Mouse (Mus musculus) liver, embryonic 11.5 days (tissue): ENCODE results near the gene Tac4. TPM values are rescaled to one million over a fixed set of nuclear protein-coding genes. Genes with fewer than 3 reads are reported as not detected.

Experiments
- ATAC-seq: fragments of 200-750 bp; cut with Nextera tagmentation; replicated peaks from 2 replicates; pipeline ENCODE4 v1.8.0; 2017; ENCODE audit warnings: moderate number of reproducible peaks, mild to moderate bottlenecking, moderate TSS enrichment, moderate library complexity; ENCODE audit not compliant: low FRiP score
- DNase-seq: peaks from one replicate; pipeline ENCODE4 v3.0.0-alpha.2; 2017; ENCODE audit warnings: low spot score
- H3K27ac ChIP-seq: fragments of 300-500 bp; sonication (generic); 2 replicates; pipeline ENCODE4 v1.5.1; 2014; ENCODE audit warnings: mild to moderate bottlenecking, low read depth, low read length, control low read depth
- H3K27me3 ChIP-seq: fragments of 300-500 bp; sonication (generic); replicated peaks from 2 replicates; pipeline ENCODE4 v1.6.1; 2014; ENCODE audit warnings: low read length, mixed read lengths; ENCODE audit not compliant: control insufficient read depth, insufficient read depth
- H3K36me3 ChIP-seq: fragments of 300-500 bp; sonication (generic); 2 replicates; pipeline ENCODE4 v1.6.1; 2014; ENCODE audit warnings: mild to moderate bottlenecking, low read length, moderate library complexity, mixed read lengths; ENCODE audit not compliant: control insufficient read depth, insufficient read depth
- H3K4me1 ChIP-seq: fragments of 300-500 bp; sonication (generic); replicated peaks from 2 replicates; pipeline ENCODE4 v1.6.1; 2014; ENCODE audit warnings: low read length, mixed read lengths; ENCODE audit not compliant: control insufficient read depth, insufficient read depth
- H3K4me2 ChIP-seq: fragments of 300-500 bp; sonication (generic); 2 replicates; pipeline ENCODE4 v1.6.1; 2014; ENCODE audit warnings: mild to moderate bottlenecking, control low read depth, moderate library complexity
- H3K4me3 ChIP-seq: fragments of 300-500 bp; sonication (generic); 2 replicates; pipeline ENCODE4 v1.5.1; 2014; ENCODE audit warnings: low read depth, low read length, control low read depth
- H3K9ac ChIP-seq: fragments of 300-500 bp; sonication (generic); 2 replicates; pipeline ENCODE4 v1.6.1; 2014; ENCODE audit warnings: low read depth, low read length, control low read depth
- H3K9me3 ChIP-seq: fragments of 300-500 bp; sonication (generic); 2 replicates; pipeline ENCODE4 v1.6.1; 2016; ENCODE audit warnings: low read length, inconsistent platforms, mixed read lengths; ENCODE audit not compliant: control insufficient read depth
- WGBS: fragments of 180-500 bp; shearing (Covaris S2); extraction: QIAGEN DNeasy Blood & Tissue Kit; methylation state at CpG from one replicate; pipeline ENCODE4 v1.1.7; 2014; 5-methylcytosine and 5-hydroxymethylcytosine counted together
- polyA plus RNA-seq: library from polyadenylated mRNA; unstranded; fragments of >200 nt; fragmentation: Nextera tagmentation; extraction: Ambion mirVana; gene quantifications from 2 replicates; pipeline ENCODE4 v1.2.1, GENCODE M21; 2014

Gene Tac4
- polyA plus RNA-seq, 1 experiment from 2014 or later, result not detected

DNA sequence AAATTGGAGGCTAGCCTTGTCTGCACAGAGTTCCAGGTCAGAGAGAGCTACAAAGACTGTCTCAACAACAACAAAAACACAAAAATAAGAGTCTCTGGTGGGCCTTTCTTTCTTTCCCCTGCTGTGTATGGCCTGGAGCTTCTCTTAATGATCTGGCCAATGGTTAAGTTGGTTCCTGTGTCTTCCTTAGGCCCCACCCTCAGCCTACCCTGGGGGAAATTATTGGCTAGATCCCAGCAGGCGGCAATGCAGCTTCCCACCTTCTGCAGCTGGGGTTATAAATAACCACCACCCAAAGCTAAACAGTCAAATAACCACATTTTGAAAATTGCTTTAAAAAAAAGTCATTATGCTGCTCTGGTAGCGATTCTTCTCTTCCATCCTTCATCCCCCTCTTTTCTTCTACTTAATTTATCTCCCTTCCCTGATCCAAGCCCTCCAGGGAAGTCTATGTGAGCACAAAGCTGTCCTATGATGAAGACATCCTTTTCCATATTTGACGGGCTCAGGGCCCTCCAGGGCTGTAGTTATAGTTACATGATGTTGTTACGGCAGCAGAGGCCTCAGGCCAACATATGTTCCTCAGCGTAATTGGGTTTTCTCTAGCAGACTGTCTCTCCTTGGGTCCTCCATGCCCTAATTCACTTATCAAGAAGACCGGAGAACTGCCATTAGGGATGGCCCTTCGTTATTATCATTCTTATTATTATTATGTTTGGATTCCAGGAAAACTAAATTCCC is 54.1 kb downstream of the Tac4 start:
- no peak overlapping the region for H3K4me2 ChIP-seq
- H3K4me3 ChIP-seq, result no peak overlapping the region
- no peaks in the 10 kb centered on the region for H3K36me3 ChIP-seq
- no peaks in the 10 kb centered on the region for H3K9me3 ChIP-seq
- H3K27me3 ChIP-seq, result no peaks in the 10 kb centered on the region
- no peak overlapping the region for H3K27ac ChIP-seq
- ATAC-seq, result no peak
- peaks cover 21% of the 10 kb centered on the region for H3K4me1 ChIP-seq
- 80% methylated on average over 7 of the region's 7 CpGs for WGBS
- H3K9ac ChIP-seq, result no peak overlapping the region
- DNase-seq, result no peak

DNA sequence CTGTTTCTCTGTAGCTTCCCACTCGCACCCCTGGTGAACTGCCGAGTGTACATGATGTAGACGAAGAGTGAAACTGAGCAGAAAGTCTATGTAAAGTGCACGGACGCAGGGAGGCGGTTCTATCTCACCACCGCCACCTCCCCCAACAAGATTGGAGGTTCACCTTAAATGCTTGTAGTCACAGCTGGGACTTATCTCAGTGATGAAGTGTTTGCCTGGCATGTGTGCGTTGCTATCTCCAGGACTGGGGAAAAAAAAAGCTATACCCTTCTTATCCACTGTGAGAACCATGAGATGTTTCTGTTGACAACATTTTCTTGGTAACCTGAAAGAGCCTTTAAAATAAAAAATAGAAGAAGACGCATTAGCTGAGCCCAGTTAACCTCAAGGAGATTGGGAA is 56.8 kb downstream of the Tac4 start:
- Histone ChIP-seq H3K4me3 (no peak overlapping the region), H3K4me1 (peaks cover 11% of the 10 kb centered on the region), H3K4me2 (peak overlapping the region; percentile 11), H3K36me3 (no peaks in the 10 kb centered on the region), H3K27me3 (no peaks in the 10 kb centered on the region), H3K27ac (no peak overlapping the region), H3K9me3 (no peaks in the 10 kb centered on the region), H3K9ac (no peak overlapping the region)
- DNase-seq (no peak), ATAC-seq (peak; percentile 70)
- WGBS, result 56% methylated on average over 9 of the region's 9 CpGs

Other genes with a start within 250 kb of the Tac4 start
- gene Pdk2, start 220.2 kb upstream of the Tac4 start, polyA plus RNA-seq, result 14.9 and 15.2 TPM in 2 replicates
- gene Itga3, start 184.7 kb upstream of the Tac4 start, polyA plus RNA-seq, result 4.0 and 4.6 TPM in 2 replicates
- 0.63 and 0.68 TPM in 2 replicates for gene Dlx3, start 141.4 kb upstream of the Tac4 start, polyA plus RNA-seq
- 0.19 and 0.40 TPM in 2 replicates for gene Dlx4, start 115.3 kb upstream of the Tac4 start, polyA plus RNA-seq
- 65.4 and 72.5 TPM in 2 replicates for gene Kat7, start 48.7 kb downstream of the Tac4 start, polyA plus RNA-seq
- gene Fam117a, start 75.5 kb downstream of the Tac4 start, polyA plus RNA-seq, result 41.3 and 44.9 TPM in 2 replicates
- 78.8 and 86.8 TPM in 2 replicates for gene Slc35b1, start 123.2 kb downstream of the Tac4 start, polyA plus RNA-seq
- 88.1 and 92.4 TPM in 2 replicates for gene Spop, start 152.6 kb downstream of the Tac4 start, polyA plus RNA-seq